Mouse (Mus musculus) Patski (cell line): Measurements from ENCODE around the gene Psmc5. TPM values are rescaled to one million over a fixed set of nuclear protein-coding genes. Genes with fewer than 3 reads are reported as not detected.

Experiments
- ATAC-seq: fragments of 100-300 bp; one replicate; pipeline ENCODE4 v1.8.0; 2021
- CTCF ChIA-PET: fragments of 350-600 bp; sonication (Branson Sonifier 250); formaldehyde crosslinking; loops from one replicate; lab custom pipeline; 2022; ENCODE audit warnings: inconsistent platforms; lab: Charles Lee
- POLR2A ChIA-PET: fragments of 350-600 bp; sonication (Branson Sonifier 250); formaldehyde crosslinking; loops from one replicate; lab custom pipeline; 2022; ENCODE audit warnings: antibody characterized with exemption, inconsistent platforms; lab: Charles Lee
- DNase-seq: peaks from one replicate; pipeline ENCODE4 v3.0.0-alpha.2; 2011; ENCODE audit warnings: low read depth, low spot score
- H3K27me3 ChIP-seq: fragments of 371-371 bp; one replicate; pipeline ENCODE4 v1.5.1; 2021
- CTCF ChIP-seq: fragments of 100-300 bp; IDR thresholded peaks from one replicate; pipeline ENCODE4 v1.5.1; 2021
- in situ Hi-C: fragments of 300-500 bp; cut with MboI; formaldehyde crosslinking; loops from 3 replicates; pipeline ENCODE4 v1.11.1; 2018; ENCODE audit warnings: low pct_unique_long_range_greater_than_20kb, mixed read lengths
- polyA plus RNA-seq: library from polyadenylated mRNA; unstranded; gene quantifications from one replicate; pipeline ENCODE4 v1.2.3, GENCODE M21; 2021

Gene Psmc5
- polyA plus RNA-seq, 1 experiment from 2014 or later, result 181 TPM

DNA sequence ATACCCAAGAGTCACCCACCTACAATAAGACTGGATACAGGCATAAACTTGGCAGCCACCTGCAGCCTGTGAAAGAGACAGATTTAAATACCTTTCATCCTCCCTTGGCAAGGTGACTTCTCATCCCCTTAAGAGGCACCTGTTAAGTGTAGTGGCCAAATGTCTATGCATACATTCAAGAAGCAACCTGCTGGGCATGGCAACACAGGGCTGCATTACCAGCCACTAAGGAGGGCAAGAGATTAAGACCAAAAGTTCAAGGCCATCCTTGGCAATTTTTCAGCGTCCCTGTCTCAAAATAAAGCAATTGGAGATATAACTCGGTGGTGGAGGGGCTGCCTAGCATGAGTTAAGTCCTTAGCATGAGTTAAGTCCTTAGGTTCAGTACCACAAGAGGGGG, 1.2 kb upstream of the Psmc5 start:
- ChIA-PET POLR2A (no interaction called here), CTCF (no interaction called here)
- DNase-seq (no peak), ATAC-seq (no peak)
- no peaks in the 10 kb centered on the region for H3K27me3 ChIP-seq
- in situ Hi-C loops, result no loop called here
- TF ChIP-seq CTCF, result no peak

DNA sequence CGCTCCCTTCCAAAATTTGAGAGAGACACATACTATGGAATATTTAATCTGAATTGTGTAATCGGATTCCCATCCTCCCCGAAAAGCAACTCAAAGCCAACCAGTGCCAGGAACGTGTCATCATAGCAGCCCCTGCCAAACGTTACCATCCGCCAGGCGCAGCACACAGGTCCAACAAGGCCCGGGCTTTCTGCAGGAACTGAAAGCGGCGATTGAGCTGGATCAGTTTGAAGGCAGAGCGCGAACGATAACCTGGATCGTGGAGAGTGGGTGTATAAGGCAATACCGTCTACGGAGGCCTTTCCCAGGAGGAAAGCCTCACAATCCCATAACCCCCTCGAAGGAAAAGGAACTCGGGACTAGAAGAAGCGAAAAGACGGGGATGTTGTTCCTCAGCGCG, 780 bp upstream of the Psmc5 start:
- no peaks in the 10 kb centered on the region for H3K27me3 ChIP-seq
- ChIA-PET POLR2A (no interaction called here), CTCF (no interaction called here)
- DNase-seq (no peak), ATAC-seq (no peak)
- no peak for TF ChIP-seq CTCF
- in situ Hi-C loops, result no loop called here

DNA sequence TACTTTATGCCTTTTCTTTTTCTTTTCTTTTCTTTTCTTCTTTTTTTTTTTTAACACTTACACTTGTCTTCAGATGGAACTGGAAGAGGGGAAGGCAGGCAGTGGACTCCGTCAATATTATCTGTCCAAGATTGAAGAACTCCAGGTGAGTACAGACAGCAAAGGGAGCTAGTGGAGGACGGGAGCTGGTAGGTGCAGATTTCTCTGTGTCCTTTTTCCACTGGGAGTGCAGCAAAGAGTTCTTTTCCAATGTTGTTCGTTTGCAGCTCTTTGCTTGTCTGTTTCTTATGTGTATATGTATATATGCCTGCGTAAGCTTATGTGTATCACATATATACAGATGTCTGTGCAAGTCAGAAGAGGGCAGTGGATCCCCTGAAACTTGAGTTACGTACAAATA, 821 bp downstream of the Psmc5 start:
- no peak for ATAC-seq
- POLR2A ChIA-PET, result interaction anchor here (1.2 kb wide), 1 partner anchor 15 kb away, joined by 8 read pairs; no protein-coding TSS in a partner anchor
- no peak for TF ChIP-seq CTCF
- CTCF ChIA-PET, result interaction anchor here (0.9 to 1.7 kb wide), 9 partner anchors 10 to 135 kb away, joined by 3 to 9 read pairs (median 4); partner anchors contain the start of gene Tcam1
- in situ Hi-C loops, result no loop called here
- no peaks in the 10 kb centered on the region for H3K27me3 ChIP-seq
- DNase-seq, result no peak

DNA sequence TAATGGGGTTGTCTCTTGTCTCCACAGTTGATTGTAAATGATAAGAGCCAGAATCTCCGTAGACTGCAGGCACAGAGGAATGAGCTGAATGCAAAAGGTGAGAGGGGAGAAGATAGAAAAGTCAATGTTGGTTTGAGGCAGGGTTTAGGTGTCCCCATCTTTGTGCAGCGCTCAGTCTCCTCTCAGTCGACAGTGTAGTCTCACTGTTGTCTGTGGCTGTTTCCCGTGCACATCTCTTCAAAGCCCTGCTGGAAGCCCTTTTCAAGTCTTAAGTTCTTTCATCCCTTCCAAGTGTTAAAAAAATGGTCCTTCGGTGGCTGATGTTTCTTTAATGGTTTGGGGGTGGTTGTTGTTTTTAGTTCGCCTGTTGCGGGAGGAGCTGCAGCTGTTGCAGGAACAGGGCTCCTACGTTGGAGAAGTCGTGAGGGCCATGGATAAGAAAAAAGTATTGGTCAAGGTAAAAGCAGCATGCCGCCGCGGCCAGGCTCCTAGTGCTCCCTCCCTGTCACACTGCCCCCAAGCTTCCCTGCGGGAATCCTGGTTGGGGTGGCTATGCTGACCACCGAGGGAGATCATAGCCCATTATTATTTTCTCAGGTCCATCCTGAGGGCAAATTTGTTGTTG, 5.0 kb downstream of the Psmc5 start:
- ATAC-seq, result no peak
- POLR2A ChIA-PET, result no interaction called here
- CTCF ChIA-PET, result interaction anchor here (1.3 to 1.4 kb wide), 2 partner anchors 15 to 20 kb away, joined by 3 to 5 read pairs; partner anchors contain the start of gene Tcam1
- in situ Hi-C loops, result no loop called here
- no peak for TF ChIP-seq CTCF
- no peak for DNase-seq
- H3K27me3 ChIP-seq, result no peaks in the 10 kb centered on the region

DNA sequence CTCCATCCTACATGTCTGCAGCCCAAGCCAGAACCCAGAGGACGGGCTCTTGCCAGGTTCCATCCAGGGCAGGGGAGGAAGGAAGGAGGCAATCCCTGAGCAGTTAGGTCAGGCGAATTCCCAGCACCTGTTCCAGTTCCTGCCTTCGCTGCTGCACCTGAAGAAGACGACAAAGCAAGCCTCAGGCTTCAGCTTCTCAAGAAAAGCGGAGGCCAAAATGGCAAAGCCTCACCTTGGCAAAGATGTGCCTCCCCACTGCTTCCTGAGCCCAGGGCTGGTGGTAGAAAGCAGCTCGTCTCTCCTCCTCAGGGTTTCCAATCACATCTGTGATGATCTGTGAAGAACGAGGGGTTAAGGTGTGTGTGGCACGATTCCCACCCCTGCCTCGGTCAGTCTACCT, 8.0 kb downstream of the Psmc5 start:
- ChIA-PET POLR2A (no interaction called here), CTCF (no interaction called here)
- DNase-seq, result no peak
- H3K27me3 ChIP-seq, result no peaks in the 10 kb centered on the region
- in situ Hi-C loops, result no loop called here
- ATAC-seq, result no peak
- TF ChIP-seq CTCF, result no peak

DNA sequence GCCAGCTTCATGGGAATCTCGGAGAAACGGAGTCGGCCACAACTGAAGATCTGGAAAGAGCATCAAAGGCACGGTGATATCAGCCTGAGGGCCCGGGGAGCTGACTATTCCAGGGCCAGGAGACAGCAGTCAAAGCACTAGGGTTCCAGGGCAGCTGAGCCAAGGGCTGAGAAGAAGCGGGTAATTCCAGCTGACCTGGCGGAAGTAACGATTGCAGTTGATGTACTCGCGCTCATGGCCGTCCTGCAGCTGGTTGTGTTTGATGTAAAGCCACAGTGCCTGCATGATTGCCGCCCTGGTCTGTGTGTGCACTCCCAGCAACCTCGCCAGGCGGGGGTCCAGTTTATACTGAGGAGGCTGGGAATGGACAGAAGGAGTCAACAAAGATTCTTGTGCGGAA, 9.0 kb downstream of the Psmc5 start:
- POLR2A ChIA-PET, result no interaction called here
- no peak for TF ChIP-seq CTCF

DNA sequence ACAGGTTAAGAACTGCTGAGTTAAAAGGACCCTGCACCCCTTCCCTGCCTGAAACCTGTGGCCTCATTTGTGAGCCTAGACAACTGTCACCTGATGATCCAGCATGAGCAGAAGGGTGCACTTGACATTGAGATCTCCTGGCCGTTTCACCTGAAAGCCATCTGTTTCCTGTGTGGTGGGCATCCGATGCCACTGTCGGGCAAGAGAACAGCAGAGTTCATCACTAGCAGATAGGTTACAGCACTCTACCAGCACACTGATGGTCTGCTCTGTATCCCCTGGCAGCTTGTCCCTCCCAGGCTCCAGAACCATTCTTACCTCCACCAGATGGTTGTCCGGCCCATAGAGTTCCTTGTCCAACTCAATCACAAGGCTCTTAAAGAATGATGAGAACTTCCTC, 9.6 kb downstream of the Psmc5 start:
- no peak for TF ChIP-seq CTCF
- in situ Hi-C loops, result no loop called here
- ChIA-PET POLR2A (no interaction called here), CTCF (interaction anchor here (1.5 to 2.0 kb wide), 2 partner anchors 9 to 10 kb away, joined by 4 read pairs; partner anchors contain the start of genes Ftsj3 and Psmc5)
- DNase-seq, result no peak
- H3K27me3 ChIP-seq, result no peaks in the 10 kb centered on the region
- ATAC-seq, result no peak

More for the DNA sequence above, 9.0 kb downstream of the Psmc5 start:
- no peaks in the 10 kb centered on the region for H3K27me3 ChIP-seq
- DNase-seq (no peak), ATAC-seq (no peak)
- in situ Hi-C loops, result no loop called here
- CTCF ChIA-PET, result interaction anchor here (2.0 kb wide), 1 partner anchor 11 kb away, joined by 4 read pairs; no protein-coding TSS in a partner anchor

DNA sequence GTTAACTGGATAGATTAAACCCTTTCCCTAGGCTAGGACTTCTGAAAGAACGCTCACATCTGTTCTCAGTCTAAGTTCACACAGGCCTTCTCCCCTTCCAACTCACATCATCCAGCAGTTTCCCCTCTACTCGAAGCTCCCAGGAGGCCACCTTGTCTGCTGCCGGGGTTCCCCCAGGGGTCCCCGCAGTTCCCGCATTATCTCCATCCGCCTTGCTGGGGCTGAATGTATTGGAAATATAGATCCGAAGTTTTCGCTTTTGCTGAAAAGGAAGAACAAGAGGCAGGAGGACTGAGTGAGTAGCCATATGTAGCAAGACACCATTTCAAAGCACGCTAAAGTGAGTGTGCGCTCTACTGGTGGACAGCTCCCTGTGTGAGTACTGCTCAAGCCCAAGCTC, 10.5 kb downstream of the Psmc5 start:
- in situ Hi-C loops, result no loop called here
- DNase-seq (no peak), ATAC-seq (no peak)
- H3K27me3 ChIP-seq, result no peaks in the 10 kb centered on the region
- POLR2A ChIA-PET, result no interaction called here
- TF ChIP-seq CTCF, result no peak
- CTCF ChIA-PET, result interaction anchor here (1.5 to 2.0 kb wide), 2 partner anchors 9 to 10 kb away, joined by 4 read pairs; partner anchors contain the start of genes Ftsj3 and Psmc5

DNA sequence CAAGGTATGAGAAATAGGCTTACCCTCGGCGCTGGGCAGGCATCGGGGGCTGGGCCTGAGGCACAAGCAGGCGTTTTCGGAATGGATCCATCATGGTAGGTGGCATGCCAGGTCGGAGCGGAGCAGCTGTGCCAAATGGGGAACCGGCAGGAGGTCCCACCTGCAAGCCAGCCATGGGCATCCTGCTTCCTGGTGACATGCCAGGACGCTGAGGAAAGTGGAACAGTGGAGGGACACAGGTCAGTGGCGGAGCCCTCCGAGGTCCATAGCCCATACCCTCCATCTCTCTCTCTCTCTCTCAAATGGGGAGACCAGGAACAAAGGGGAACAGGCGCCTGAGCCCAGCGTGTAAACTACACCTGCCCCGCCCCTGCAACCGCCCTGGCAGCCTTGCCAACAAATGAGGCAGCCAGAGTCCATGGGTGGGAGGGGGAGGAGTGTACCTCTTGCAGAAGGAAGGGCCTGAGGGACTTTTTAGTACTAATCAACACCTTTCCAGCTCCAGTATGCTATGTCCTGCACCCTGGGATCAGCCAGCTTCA, 11.4 kb downstream of the Psmc5 start:
- in situ Hi-C loops, result no loop called here
- DNase-seq, result no peak
- no peaks in the 10 kb centered on the region for H3K27me3 ChIP-seq
- POLR2A ChIA-PET, result interaction anchor here (0.6 kb wide), 1 partner anchor 8 kb away, joined by 4 read pairs; no protein-coding TSS in a partner anchor
- no peak for TF ChIP-seq CTCF
- no peak for ATAC-seq
- CTCF ChIA-PET, result no interaction called here

DNA sequence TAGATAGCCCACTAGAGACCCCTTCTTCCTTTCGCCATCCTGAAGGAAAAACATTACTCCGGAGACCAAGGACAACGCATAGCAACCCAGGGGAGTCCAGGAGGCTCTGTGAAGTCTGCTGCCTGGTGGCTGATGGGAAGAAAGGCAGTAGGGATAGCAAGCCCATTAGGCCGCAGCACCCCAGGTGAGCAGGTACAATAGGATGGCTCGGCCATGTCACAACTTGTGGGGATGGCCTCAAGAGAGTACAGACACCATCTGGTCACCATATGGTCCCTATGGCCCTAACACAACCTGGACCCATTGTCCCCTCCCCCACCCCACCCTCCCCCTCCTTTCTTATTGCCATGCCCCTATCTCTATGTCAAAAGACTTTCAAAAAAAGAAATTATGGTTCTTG, 11.9 kb downstream of the Psmc5 start:
- DNase-seq (no peak), ATAC-seq (no peak)
- H3K27me3 ChIP-seq, result no peaks in the 10 kb centered on the region
- POLR2A ChIA-PET, result interaction anchor here (0.6 kb wide), 1 partner anchor 9 kb away, joined by 4 read pairs; no protein-coding TSS in a partner anchor
- TF ChIP-seq CTCF, result no peak
- in situ Hi-C loops, result no loop called here
- CTCF ChIA-PET, result no interaction called here
